Mouse (Mus musculus): Measurements from ENCODE around the gene Noxo1. TPM values are rescaled to one million over a fixed set of nuclear protein-coding genes. Genes with fewer than 3 reads are reported as not detected.

Gene Noxo1
- polyA plus RNA-seq, 1 experiment from 2014 or later: 0.16 TPM

GRCm38 (mm10) chr17:24677500-24678080 is 18.4 kb upstream of the Noxo1 start:
- no peak overlapping the region for H3K9ac ChIP-seq
- H3K4me2 ChIP-seq: no peak overlapping the region
- H3K4me3 ChIP-seq (replicated peaks): no peak overlapping the region
- H3K9me3 ChIP-seq (replicated peaks): no peaks in the 10 kb centered on the region
- no peak for ATAC-seq (ENCODE audit: insufficient read depth)
- H3K36me3 ChIP-seq (replicated peaks): peaks cover 58% of the 10 kb centered on the region
- WGBS (ENCODE audit: insufficient replicate concordance): 78% methylated on average over 24 of the region's 24 CpGs
- H3K27me3 ChIP-seq: no peaks in the 10 kb centered on the region
- H3K4me1 ChIP-seq (replicated peaks): peaks cover 40% of the 10 kb centered on the region
- no peak overlapping the region for H3K27ac ChIP-seq (replicated peaks)

DNA sequence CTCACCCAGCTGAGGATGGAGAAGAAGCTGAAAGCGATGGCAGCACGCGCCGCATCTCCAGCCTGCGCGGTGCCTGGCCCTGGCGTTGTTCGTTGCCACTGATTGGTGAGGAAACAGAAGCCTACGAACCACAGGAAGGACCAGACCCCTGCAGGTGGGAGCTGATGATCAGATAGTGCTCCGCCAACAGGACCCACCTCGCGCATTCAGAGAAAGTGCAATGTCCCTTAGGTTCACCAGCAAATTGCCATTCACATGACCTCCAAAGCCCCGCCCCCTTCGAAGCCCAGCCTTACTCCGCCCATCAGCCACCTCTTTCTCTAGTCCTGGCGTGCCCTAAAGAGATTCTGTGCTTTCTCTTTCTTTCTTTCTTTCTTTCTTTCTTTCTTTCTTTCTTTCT is 9.5 kb upstream of the Noxo1 start:
- WGBS (ENCODE audit: insufficient replicate concordance): 38% methylated on average over 16 of the region's 16 CpGs
- Histone ChIP-seq H3K27me3 (peaks cover 51% of the 10 kb centered on the region), H3K9ac (no peak overlapping the region), H3K27ac (replicated peaks) (no peak overlapping the region), H3K36me3 (replicated peaks) (peaks cover 2% of the 10 kb centered on the region), H3K4me3 (replicated peaks) (peak overlapping the region; percentile 29; the same call in 1 of the 2 replicates), H3K4me1 (replicated peaks) (peaks cover 30% of the 10 kb centered on the region), H3K4me2 (peak overlapping the region; percentile 49), H3K9me3 (replicated peaks) (no peaks in the 10 kb centered on the region)
- ATAC-seq (ENCODE audit: insufficient read depth): 0 out of 2 replicates have a peak, but pooled peaks have one; percentile 45

DNA sequence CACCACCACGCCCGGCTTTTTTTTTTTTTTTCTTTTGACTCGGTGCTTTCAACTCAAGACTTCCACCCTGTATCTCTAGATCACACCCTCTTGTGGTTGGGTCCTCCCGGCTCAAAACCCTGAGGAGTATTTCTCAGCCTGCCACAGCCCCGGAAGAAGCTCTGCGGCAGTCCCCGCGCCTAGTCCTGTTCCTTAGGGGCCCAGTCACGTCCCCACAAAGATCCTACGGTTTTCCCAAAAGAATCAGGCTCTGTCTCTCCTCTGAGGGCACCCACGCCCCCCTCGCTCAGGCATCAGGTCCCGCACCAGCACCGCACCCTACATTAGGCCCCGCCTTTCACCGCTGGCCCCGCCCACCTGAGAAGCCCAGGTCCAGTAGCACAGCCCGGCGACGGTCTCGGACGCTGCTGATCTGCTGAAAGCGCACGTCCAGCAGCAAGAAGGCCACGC is 8.9 kb upstream of the Noxo1 start:
- ATAC-seq (ENCODE audit: insufficient read depth): peak; percentile 55
- no peaks in the 10 kb centered on the region for H3K9me3 ChIP-seq (replicated peaks)
- under 1% methylated on average over 25 of the region's 25 CpGs for WGBS (ENCODE audit: insufficient replicate concordance)
- H3K27me3 ChIP-seq: peaks cover 58% of the 10 kb centered on the region
- peak overlapping the region; percentile 75 for H3K4me2 ChIP-seq
- H3K9ac ChIP-seq: peak overlapping the region; percentile 37
- H3K27ac ChIP-seq (replicated peaks): no peak overlapping the region
- peaks cover 30% of the 10 kb centered on the region for H3K4me1 ChIP-seq (replicated peaks)
- no peaks in the 10 kb centered on the region for H3K36me3 ChIP-seq (replicated peaks)
- peak overlapping the region; percentile 54 for H3K4me3 ChIP-seq (replicated peaks)

GRCm38 (mm10) chr17:24687599-24687998 is 8.4 kb upstream of the Noxo1 start:
- Histone ChIP-seq H3K4me3 (replicated peaks) (peak overlapping the region; percentile 54), H3K4me2 (peak overlapping the region; percentile 75), H3K9ac (peak overlapping the region; percentile 37), H3K27me3 (peaks cover 59% of the 10 kb centered on the region), H3K4me1 (replicated peaks) (peaks cover 30% of the 10 kb centered on the region), H3K36me3 (replicated peaks) (0 out of 2 replicates have a peak, but pooled peaks cover 2% of the 10 kb centered on the region), H3K9me3 (replicated peaks) (no peaks in the 10 kb centered on the region), H3K27ac (replicated peaks) (no peak overlapping the region)
- 18% methylated on average over 23 of the region's 23 CpGs for WGBS (ENCODE audit: insufficient replicate concordance)
- no peak for ATAC-seq (ENCODE audit: insufficient read depth)

GRCm38 (mm10) chr17:24689251-24690081 is 6.6 kb upstream of the Noxo1 start, which contains the start of gene Syngr3:
Gene Syngr3, minus strand, starts transcription at chr17:24689955.
- no peaks in the 10 kb centered on the region for H3K9me3 ChIP-seq (replicated peaks)
- no peak within 1 kb of the TSS for H3K27ac ChIP-seq (replicated peaks)
- peak within 1 kb of the TSS; percentile 54 for H3K4me2 ChIP-seq
- peaks cover 31% of the 10 kb centered on the region for H3K4me1 ChIP-seq (replicated peaks)
- H3K4me3 ChIP-seq (replicated peaks): peak within 1 kb of the TSS; percentile 37
- H3K36me3 ChIP-seq (replicated peaks): peaks cover 16% of the 10 kb centered on the region
- 2% methylated on average over 55 of the region's 55 CpGs for WGBS (ENCODE audit: insufficient replicate concordance)
- ATAC-seq (ENCODE audit: insufficient read depth): no peak
- peaks cover 59% of the 10 kb centered on the region for H3K27me3 ChIP-seq
- H3K9ac ChIP-seq: no peak within 1 kb of the TSS

DNA sequence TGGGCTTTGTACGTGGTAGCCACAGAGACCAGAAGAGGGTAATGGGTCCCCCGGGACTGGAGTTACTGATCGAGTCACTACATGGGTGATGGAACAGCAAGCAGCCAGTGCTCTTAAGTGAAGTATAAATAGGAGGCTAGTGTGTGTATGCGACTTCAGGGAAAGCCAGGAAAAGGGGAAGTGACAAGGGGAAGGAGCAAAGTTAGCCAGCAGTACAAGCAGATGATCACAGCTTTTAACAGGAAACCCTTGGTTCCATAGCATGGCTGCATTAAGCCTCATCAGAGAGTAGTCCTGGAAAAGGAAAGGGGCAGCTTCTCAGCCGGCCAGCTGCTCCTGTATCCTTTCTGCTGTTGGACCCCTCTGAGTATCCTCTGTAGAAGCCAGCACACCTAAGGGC is 3.6 kb upstream of the Noxo1 start:
- Histone ChIP-seq H3K36me3 (replicated peaks) (peaks cover 16% of the 10 kb centered on the region), H3K27me3 (peaks cover 52% of the 10 kb centered on the region), H3K4me2 (no peak overlapping the region), H3K4me1 (replicated peaks) (peaks cover 43% of the 10 kb centered on the region), H3K4me3 (replicated peaks) (no peak overlapping the region), H3K9me3 (replicated peaks) (no peaks in the 10 kb centered on the region), H3K27ac (replicated peaks) (no peak overlapping the region), H3K9ac (no peak overlapping the region)
- ATAC-seq (ENCODE audit: insufficient read depth): no peak
- WGBS (ENCODE audit: insufficient replicate concordance): 52% methylated on average over 5 of the region's 5 CpGs

GRCm38 (mm10) chr17:24695326-24696010 is 566 bp upstream of the Noxo1 start:
- Histone ChIP-seq H3K9me3 (replicated peaks) (no peaks in the 10 kb centered on the region), H3K36me3 (replicated peaks) (peaks cover 28% of the 10 kb centered on the region), H3K9ac (peak overlapping the region; percentile 84), H3K4me3 (replicated peaks) (peak overlapping the region; percentile 91), H3K27ac (replicated peaks) (peak overlapping the region; percentile 85), H3K27me3 (peaks cover 25% of the 10 kb centered on the region), H3K4me1 (replicated peaks) (peaks cover 32% of the 10 kb centered on the region), H3K4me2 (peak overlapping the region; percentile 96)
- ATAC-seq (ENCODE audit: insufficient read depth): peak; percentile 13
- WGBS (ENCODE audit: insufficient replicate concordance): 6% methylated on average over 51 of the region's 51 CpGs

- no peak overlapping the region for H3K27ac ChIP-seq (replicated peaks)
- peaks cover 42% of the 10 kb centered on the region for H3K36me3 ChIP-seq (replicated peaks)
- H3K9me3 ChIP-seq (replicated peaks): no peaks in the 10 kb centered on the region
- no peak overlapping the region for H3K4me3 ChIP-seq (replicated peaks)
- 30% methylated on average over 5 of the region's 5 CpGs for WGBS (ENCODE audit: insufficient replicate concordance)
- no peak overlapping the region for H3K4me2 ChIP-seq
- no peak overlapping the region for H3K9ac ChIP-seq
- no peak for ATAC-seq (ENCODE audit: insufficient read depth)
- H3K4me1 ChIP-seq (replicated peaks): peaks cover 32% of the 10 kb centered on the region
- peaks cover 8% of the 10 kb centered on the region for H3K27me3 ChIP-seq
These were observed 2.0 kb downstream of the Noxo1 start for GRCm38 (mm10) chr17:24697985-24698384.

DNA sequence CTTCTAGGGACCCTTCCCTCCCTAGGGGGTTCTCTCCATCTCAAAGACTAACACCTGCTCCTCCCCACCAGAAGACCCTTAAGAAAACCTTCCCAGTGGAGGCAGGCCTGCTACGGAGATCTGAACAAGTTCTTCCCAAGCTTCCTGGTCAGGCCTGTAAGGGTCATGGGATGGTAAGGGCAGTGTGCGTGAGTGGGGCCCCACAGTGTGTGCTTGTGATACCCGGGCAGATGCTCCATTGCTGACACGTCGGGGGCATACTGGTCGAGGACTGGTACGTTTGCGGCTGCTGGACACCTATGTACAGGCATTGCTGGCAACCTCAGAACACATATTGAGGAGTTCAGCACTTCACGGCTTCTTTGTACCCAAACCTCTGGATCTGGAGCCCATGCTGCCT is 2.7 kb downstream of the Noxo1 start:
- H3K9me3 ChIP-seq (replicated peaks): no peaks in the 10 kb centered on the region
- no peak overlapping the region for H3K4me3 ChIP-seq (replicated peaks)
- H3K36me3 ChIP-seq (replicated peaks): peaks cover 39% of the 10 kb centered on the region
- H3K4me2 ChIP-seq: no peak overlapping the region
- H3K4me1 ChIP-seq (replicated peaks): peaks cover 32% of the 10 kb centered on the region
- 69% methylated on average over 9 of the region's 9 CpGs for WGBS (ENCODE audit: insufficient replicate concordance)
- no peak overlapping the region for H3K27ac ChIP-seq (replicated peaks)
- H3K9ac ChIP-seq: no peak overlapping the region
- ATAC-seq (ENCODE audit: insufficient read depth): no peak
- peaks cover 8% of the 10 kb centered on the region for H3K27me3 ChIP-seq

DNA sequence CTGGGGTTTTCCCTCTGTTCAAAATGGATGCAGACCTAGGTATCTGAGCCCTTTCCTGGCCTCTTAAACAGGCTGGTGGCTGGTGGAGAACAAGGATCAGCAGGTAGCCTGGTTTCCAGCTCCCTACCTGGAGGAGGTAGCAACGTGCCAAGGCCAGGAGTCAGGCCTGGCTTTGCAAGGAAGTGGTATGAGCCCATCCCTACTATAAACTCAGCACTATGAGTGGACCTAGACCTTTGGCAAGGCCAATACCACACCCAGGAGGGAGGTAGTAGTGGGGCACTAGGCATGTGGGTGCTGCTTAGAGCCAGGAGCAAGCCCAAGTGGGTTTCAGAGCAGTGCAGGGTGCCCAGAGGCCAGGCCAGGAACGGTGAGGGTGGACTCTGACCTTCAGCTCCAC is 3.4 kb downstream of the Noxo1 start:
- no peak overlapping the region for H3K4me2 ChIP-seq
- H3K9me3 ChIP-seq (replicated peaks): no peaks in the 10 kb centered on the region
- no peak for ATAC-seq (ENCODE audit: insufficient read depth)
- H3K4me3 ChIP-seq (replicated peaks): no peak overlapping the region
- H3K4me1 ChIP-seq (replicated peaks): peaks cover 30% of the 10 kb centered on the region
- peaks cover 8% of the 10 kb centered on the region for H3K27me3 ChIP-seq
- no peak overlapping the region for H3K9ac ChIP-seq
- H3K36me3 ChIP-seq (replicated peaks): peaks cover 41% of the 10 kb centered on the region
- H3K27ac ChIP-seq (replicated peaks): no peak overlapping the region
- WGBS (ENCODE audit: insufficient replicate concordance): 65% methylated on average over 2 of the region's 2 CpGs

DNA sequence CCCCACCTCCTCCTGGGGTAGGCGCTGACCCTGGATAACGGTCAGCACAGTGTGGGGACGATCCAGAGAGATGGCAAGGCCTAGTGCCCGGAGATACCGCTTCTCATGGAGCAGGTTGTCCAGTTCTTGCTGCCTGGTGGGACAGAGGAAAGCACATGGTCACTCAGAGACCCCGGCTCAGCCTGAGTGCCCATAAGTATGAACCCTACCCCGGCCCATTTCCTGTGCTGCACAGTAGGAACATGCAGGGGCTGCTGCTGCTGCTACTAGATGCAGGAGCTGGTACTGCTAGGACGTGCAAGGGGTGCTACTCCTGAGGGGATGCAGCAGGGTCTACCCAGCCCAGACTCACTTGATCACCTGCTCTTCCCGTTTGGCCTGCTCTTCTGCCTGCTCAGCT is 5.2 kb downstream of the Noxo1 start:
- WGBS (ENCODE audit: insufficient replicate concordance): 78% methylated on average over 9 of the region's 9 CpGs
- Histone ChIP-seq H3K27ac (replicated peaks) (no peak overlapping the region), H3K27me3 (peaks cover 8% of the 10 kb centered on the region), H3K4me2 (no peak overlapping the region), H3K4me3 (replicated peaks) (no peak overlapping the region), H3K9ac (no peak overlapping the region), H3K9me3 (replicated peaks) (no peaks in the 10 kb centered on the region), H3K36me3 (replicated peaks) (peaks cover 49% of the 10 kb centered on the region), H3K4me1 (replicated peaks) (peaks cover 25% of the 10 kb centered on the region)
- ATAC-seq (ENCODE audit: insufficient read depth): no peak
